ENCODE assay signal across 18 mouse cellular contexts in genomic region chr1:91059792-91060604, GRCm38 (mm10).
DNase-seq lines count a peak whose midpoint lies in the region; ATAC-seq and TF ChIP-seq lines count a peak whose summit lies in the region.
"Had no signal": no experiment of that assay in that cellular context is flagged by ENCODE, and none has a peak within 500 bp of the region (broad histone marks: within the 10 kb centered on the region; RNA-seq: fewer than 3 reads in every experiment).

No protein-coding gene starts in this region.

- peaks cover 100% of the 10 kb centered on the region for H3K4me1 ChIP-seq in heart, embryonic 13.5 days
- peaks cover 19 to 46% of the 10 kb centered on the region in 2 experiments for H3K4me1 ChIP-seq in MEL (ENCODE audit: control insufficient read depth in 1 of 2, insufficient read depth in 2 of 2, low read length in 2 of 2)

- H3K36me3 ChIP-seq in heart, embryonic 13.5 days, result peaks cover 7% of the 10 kb centered on the region; the same call in 1 of the 2 replicates
- H3K36me3 ChIP-seq in MEL (ENCODE audit: control insufficient read depth in 1 of 2, insufficient read depth in 2 of 2, low read length in 2 of 2), result peaks cover 0 to 35% of the 10 kb centered on the region in 2 experiments; a peak in 3 of 4 replicates
- H3K36me3 ChIP-seq: embryonic facial prominence, embryonic 10.5 days; hindbrain, embryonic 15.5 days; limb, embryonic 10.5 days had no signal

- ATAC-seq in heart, embryonic 13.5 days (ENCODE audit: extremely low read depth, insufficient number of reproducible peaks, low FRiP score, low TSS enrichment), result no peak
- ATAC-seq: forebrain, embryonic 14.5 days had no signal

- TF ChIP-seq POLR2A in MEL (IDR thresholded peaks at IDR 0.05; ENCODE audit: control insufficient read depth in 1 of 2, insufficient read depth in 1 of 2, low read depth in 1 of 2, low read length in 2 of 2, poor library complexity in 1 of 2), result no peak

- TF ChIP-seq RAD21 in MEL (IDR thresholded peaks at IDR 0.05; ENCODE audit: low read depth, low read length), result no peak

- WGBS in heart, embryonic 13.5 days, result 35% methylated on average over 9 of the region's 9 CpGs

- no peak for TF ChIP-seq CTCF in layer of hippocampus, adult 2 months (conservative IDR thresholded peaks at IDR 0.05)
- TF ChIP-seq CTCF in MEL (IDR thresholded peaks at IDR 0.05 in 2 of 3, conservative IDR thresholded peaks at IDR 0.05 in 1 of 3; ENCODE audit: control insufficient read depth in 1 of 3, insufficient read depth in 1 of 3, low read depth in 2 of 3, low read length in 3 of 3, poor library complexity in 1 of 3, severe bottlenecking in 1 of 3), result no peak

- H3K9ac ChIP-seq in heart, embryonic 13.5 days, result peak overlapping the region; percentile 41; the same call in 1 of the 2 replicates
- peak overlapping the region; percentile 8 for H3K9ac ChIP-seq in MEL (ENCODE audit: control insufficient read depth, low read depth, low read length, poor library complexity, severe bottlenecking)
- H3K9ac ChIP-seq: hindbrain, embryonic 15.5 days had no signal

- no peak overlapping the region for H3K4me3 ChIP-seq in heart, embryonic 13.5 days
- no peak overlapping the region for H3K4me3 ChIP-seq in layer of hippocampus, adult 2 months
- H3K4me3 ChIP-seq in MEL (ENCODE audit: control insufficient read depth in 1 of 2, insufficient read depth in 1 of 2, low read depth in 2 of 2, low read length in 2 of 2), result 0 out of 4 replicates have a peak overlapping the region, but pooled peaks of 1 of the 2 experiments have one; percentile 25
- H3K4me3 ChIP-seq: embryonic facial prominence, embryonic 10.5 days; erythroblast, embryonic 14.5 days; hindbrain, embryonic 15.5 days; limb, embryonic 10.5 days had no signal

- no peaks in the 10 kb centered on the region for H3K27me3 ChIP-seq in heart, embryonic 13.5 days (replicated peaks)
- H3K27me3 ChIP-seq in MEL (ENCODE audit: control insufficient read depth in 1 of 2, insufficient read depth in 2 of 2, low read length in 2 of 2), result no peaks in the 10 kb centered on the region
- H3K27me3 ChIP-seq: hindbrain, embryonic 15.5 days had no signal

- 0 out of 2 replicates have a peak overlapping the region, but pooled peaks have one; percentile 4 for H3K4me2 ChIP-seq in heart, embryonic 13.5 days
- H3K4me2 ChIP-seq: hindbrain, embryonic 15.5 days; liver, embryonic 11.5 days had no signal

- peak; percentile 44 to 69; a peak in 3 of 4 replicates for TF ChIP-seq EP300 in MEL (IDR thresholded peaks at IDR 0.05; ENCODE audit: low read depth in 1 of 2, low read length in 2 of 2)

- H3K9me3 ChIP-seq in heart, embryonic 13.5 days, result no peaks in the 10 kb centered on the region
- H3K9me3 ChIP-seq in MEL (replicated peaks; ENCODE audit: insufficient read depth, low read length), result no peaks in the 10 kb centered on the region
- H3K9me3 ChIP-seq: embryonic facial prominence, embryonic 10.5 days; hindbrain, embryonic 15.5 days; limb, embryonic 10.5 days had no signal

- no peak for DNase-seq in heart, adult 9 months (ENCODE audit: low spot score in 2 of 2)
- DNase-seq in layer of hippocampus, adult 2 months (ENCODE audit: low spot score in 2 of 2), result no peak
- DNase-seq in layer of hippocampus, adult 9-10 months (ENCODE audit: low spot score), result no peak
- DNase-seq in MEL (ENCODE audit: low read depth, low spot score), result peak; percentile 42
- peak; percentile 59 for DNase-seq in induced T-regulatory cell, adult 2 months (ENCODE audit: low read depth)
- DNase-seq in embryo, embryonic 10 days (ENCODE audit: low spot score), result no peak
- DNase-seq: adrenal gland, adult 8-10 months; cerebellum, postnatal 25 days; lung, adult 2 months; lung, postnatal 36 days; midbrain, embryonic 14.5 days had no signal

- H3K79me2 ChIP-seq in MEL (ENCODE audit: control insufficient read depth, insufficient read depth, low read length, poor library complexity), result peaks cover 12% of the 10 kb centered on the region; the same call in 1 of the 2 replicates

- peak overlapping the region; percentile 38 for H3K27ac ChIP-seq in heart, embryonic 13.5 days (replicated peaks)
- H3K27ac ChIP-seq in layer of hippocampus, adult 2 months, result peak overlapping the region; percentile 95
- peak overlapping the region; percentile 32 for H3K27ac ChIP-seq in MEL (ENCODE audit: control insufficient read depth, low read depth, low read length)
- H3K27ac ChIP-seq: embryonic facial prominence, embryonic 10.5 days; hindbrain, embryonic 15.5 days; limb, embryonic 10.5 days had no signal

TF ChIP-seq in MEL, 35 proteins besides CTCF, POLR2A, EP300 and RAD21:
- TF ChIP-seq SMC3 (IDR thresholded peaks at IDR 0.05; ENCODE audit: low read depth, low read length) (no peak), MXI1 (IDR thresholded peaks at IDR 0.05; ENCODE audit: low read depth, low read length) (peak; percentile 35; the same call in 1 of the 2 replicates), MAX (IDR thresholded peaks at IDR 0.05; ENCODE audit: low read length) (peak; percentile 39; the same call in 1 of the 2 replicates), KAT2A (conservative IDR thresholded peaks at IDR 0.05; ENCODE audit: low read depth, low read length) (no peak), MAZ (IDR thresholded peaks at IDR 0.05; ENCODE audit: low read depth, low read length) (peak; percentile 40; the same call in 1 of the 2 replicates), ELF1 (IDR thresholded peaks at IDR 0.05; ENCODE audit: low read depth, low read length) (no peak), E2F4 (IDR thresholded peaks at IDR 0.05; ENCODE audit: borderline replicate concordance, low read depth, low read length) (no peak), GABPA (IDR thresholded peaks at IDR 0.05; ENCODE audit: low read depth, low read length) (no peak), UBTF (IDR thresholded peaks at IDR 0.05; ENCODE audit: borderline replicate concordance, insufficient read depth, low read depth, low read length) (no peak), JUND (IDR thresholded peaks at IDR 0.05; ENCODE audit: low read depth, low read length) (0 out of 2 replicates have a peak, but pooled peaks have one; percentile 20), SIN3A (IDR thresholded peaks at IDR 0.05; ENCODE audit: low read length) (peak; percentile 36; the same call in 1 of the 2 replicates), HCFC1 (IDR thresholded peaks at IDR 0.05; ENCODE audit: low read depth, low read length) (0 out of 2 replicates have a peak, but pooled peaks have one; percentile 14), NELFE (IDR thresholded peaks at IDR 0.05; ENCODE audit: low read depth, low read length) (peak; percentile 34; the same call in 1 of the 2 replicates), RCOR1 (IDR thresholded peaks at IDR 0.05; ENCODE audit: low read depth, low read length) (peak; percentile 43; the same call in 1 of the 2 replicates), ETS1 (IDR thresholded peaks at IDR 0.05; ENCODE audit: low read depth, low read length) (peak; percentile 64), NRF1 (IDR thresholded peaks at IDR 0.05; ENCODE audit: insufficient read depth, low read depth, low read length, poor library complexity, severe bottlenecking) (0 out of 2 replicates have a peak, but pooled peaks have one; percentile 11), CHD2 (IDR thresholded peaks at IDR 0.05; ENCODE audit: low read length) (no peak), USF2 (IDR thresholded peaks at IDR 0.05; ENCODE audit: borderline replicate concordance in 1 of 2, insufficient read depth in 1 of 2, low read depth in 1 of 2, low read length in 2 of 2) (no peak), GATA1 (IDR thresholded peaks at IDR 0.05; ENCODE audit: low read depth, low read length) (peak; percentile 61), TCF12 (IDR thresholded peaks at IDR 0.05; ENCODE audit: low read depth, low read length) (peak; percentile 51; the same call in 1 of the 2 replicates), MAFK (IDR thresholded peaks at IDR 0.05; ENCODE audit: borderline replicate concordance, low read depth, low read length) (0 out of 2 replicates have a peak, but pooled peaks have one; percentile 11), CHD1 (IDR thresholded peaks at IDR 0.05; ENCODE audit: low read depth, low read length) (no peak)

Comparison
In these comparisons a context has a peak if more than half of its experiments do, and no peak if none do; other contexts are left out.
1. H3K27ac ChIP-seq: peak in every context shown above with its lines; median percentile 95 in layer of hippocampus, adult 2 months; 38 in heart, embryonic 13.5 days; 32 in MEL.
2. DNase-seq: peak in MEL (single experiment) and induced T-regulatory cell, adult 2 months (single experiment); none in heart, adult 9 months (0 of 2), layer of hippocampus, adult 2 months (0 of 2), layer of hippocampus, adult 9-10 months (single experiment) and embryo, embryonic 10 days (single experiment).